Mouse (Mus musculus) spleen, postnatal 36 days (tissue): Measurements from ENCODE around the gene Dock8.
A peak's percentile ranks its signal among the peaks of the same experiment; 100 is the strongest.

Experiments used
- DNase-seq, 2 experiments: peaks; one replicate each; pipeline ENCODE4 v3.0.0; 2022; ENCODE audit warnings: low spot score in 2 of 2, mixed read lengths in 1 of 2

Gene Dock8

GRCm38 (mm10) chr19:24999201-24999886 is at the start of gene Dock8:
Dock8 (plus strand) TSS chr19:24999534.
- peak; percentile 75 for DNase-seq

- DNase-seq = peak in 1 of 2 experiments; percentile 59
Observed at GRCm38 (mm10) chr19:24958531-24958930, 40.8 kb upstream of the Dock8 start.

- DNase-seq = peak; percentile 97 to 98
Observed at GRCm38 (mm10) chr19:24961172-24961962, 38.0 kb upstream of the Dock8 start, which contains the start of gene Cbwd1. Cbwd1 (minus strand) TSS chr19:24961610.

GRCm38 (mm10) chr19:24966203-24966602 is 33.1 kb upstream of the Dock8 start:
- DNase-seq = no peak

GRCm38 (mm10) chr19:24966941-24967340 is 32.4 kb upstream of the Dock8 start:
- DNase-seq = no peak

- peak; percentile 33 to 38 for DNase-seq
Observed at GRCm38 (mm10) chr19:24971307-24971706, 28.0 kb upstream of the Dock8 start.

- no peak for DNase-seq
Observed at GRCm38 (mm10) chr19:24972701-24973390, 26.5 kb upstream of the Dock8 start.

- DNase-seq = no peak
Observed at GRCm38 (mm10) chr19:24977991-24978390, 21.3 kb upstream of the Dock8 start.

GRCm38 (mm10) chr19:24978852-24979842 is 20.2 kb upstream of the Dock8 start:
- no peak for DNase-seq

GRCm38 (mm10) chr19:24981294-24981693 is 18.0 kb upstream of the Dock8 start:
- DNase-seq = no peak

GRCm38 (mm10) chr19:24983050-24983449 is 16.3 kb upstream of the Dock8 start:
- DNase-seq = no peak

GRCm38 (mm10) chr19:24983857-24984498 is 15.4 kb upstream of the Dock8 start:
- DNase-seq = no peak

- DNase-seq = no peak
Observed at GRCm38 (mm10) chr19:24985045-24985444, 14.3 kb upstream of the Dock8 start.

GRCm38 (mm10) chr19:24987355-24987754 is 12.0 kb upstream of the Dock8 start:
- DNase-seq = no peak

- no peak for DNase-seq
Observed at GRCm38 (mm10) chr19:24988831-24989230, 10.5 kb upstream of the Dock8 start.

- DNase-seq = no peak
Observed at GRCm38 (mm10) chr19:24990138-24990822, 9.1 kb upstream of the Dock8 start.

GRCm38 (mm10) chr19:24993526-24993925 is 5.8 kb upstream of the Dock8 start:
- DNase-seq = no peak

GRCm38 (mm10) chr19:24994900-24995299 is 4.4 kb upstream of the Dock8 start:
- DNase-seq = no peak

- DNase-seq = peak; percentile 22 to 43
Observed at GRCm38 (mm10) chr19:24996815-24997704, 2.3 kb upstream of the Dock8 start.
